Mouse (Mus musculus) thymus, adult 2 months (tissue): ENCODE data around the gene Ankrd6.

Experiments
- CTCF ChIP-seq: fragments of 200-500 bp; IDR thresholded peaks from 2 replicates; pipeline ENCODE4 v1.5.1; 2012; ENCODE audit warnings: mild to moderate bottlenecking, control low read depth, low read length, moderate library complexity, borderline replicate concordance; ENCODE audit not compliant: control insufficient read depth, poor library complexity, insufficient read depth; ENCODE audit errors: extremely low read depth
- POLR2A ChIP-seq: fragments of 200-500 bp; IDR thresholded peaks from 2 replicates; pipeline ENCODE4 v1.6.1; 2012; ENCODE audit warnings: mild to moderate bottlenecking, low read length, control low read depth, moderate library complexity; ENCODE audit not compliant: control insufficient read depth, poor library complexity, insufficient read depth; ENCODE audit errors: extremely low read depth

GRCm38 (mm10) chr4:32881001-32881400 lies 69.6 kb downstream of the Ankrd6 start:
- TF ChIP-seq CTCF (no peak), POLR2A (no peak)
